Mouse (Mus musculus): ENCODE results near the gene Eif4ebp2.
"Not testable (repeated sequence)": the region's sequence is repeated elsewhere in the genome, so short reads cannot be mapped to it uniquely, and the experiment has no call there.

Gene Eif4ebp2

DNA sequence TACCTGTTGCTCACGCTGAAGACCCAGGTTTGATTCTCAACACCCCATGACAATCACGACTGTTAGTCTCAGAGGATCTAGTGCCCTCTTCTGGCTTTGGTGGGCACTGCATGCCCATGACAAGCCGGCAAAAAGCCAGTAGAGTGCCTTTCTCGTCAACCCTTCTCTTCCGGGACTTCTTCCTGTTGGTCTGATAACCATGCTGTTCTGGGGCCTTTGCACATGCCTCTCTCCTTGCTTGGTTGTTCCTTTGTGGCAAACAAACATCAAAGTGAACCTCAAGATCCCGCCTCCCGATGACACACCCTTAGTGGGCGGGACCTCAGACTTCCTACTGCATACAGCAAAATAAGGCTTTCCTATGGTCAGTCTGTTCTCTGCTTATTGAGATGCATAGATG, 13.8 kb upstream of the Eif4ebp2 start:
- no peak for DNase-seq (ENCODE audit: low read depth, low spot score)

DNA sequence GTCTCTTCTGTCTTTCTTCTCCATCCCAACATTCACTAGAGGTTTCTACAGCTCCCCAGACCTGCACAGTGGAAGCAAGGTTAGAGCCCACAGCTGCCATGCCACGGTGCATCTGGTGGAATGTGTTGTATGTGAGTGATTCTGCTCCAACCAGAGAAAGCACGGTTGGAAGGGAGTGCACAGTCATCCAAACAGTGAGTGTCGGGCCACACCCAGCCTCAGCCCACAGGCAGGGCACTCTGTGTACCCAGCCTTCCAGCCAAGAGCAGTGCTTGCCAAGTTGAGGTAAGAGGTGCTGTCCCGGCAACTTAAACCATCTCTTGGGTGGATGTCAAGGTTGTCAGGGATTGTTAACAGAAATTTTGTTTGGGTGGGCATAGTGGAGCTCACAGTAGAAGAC, 12.5 kb upstream of the Eif4ebp2 start:
- no peak for DNase-seq (ENCODE audit: low read depth, low spot score)

DNA sequence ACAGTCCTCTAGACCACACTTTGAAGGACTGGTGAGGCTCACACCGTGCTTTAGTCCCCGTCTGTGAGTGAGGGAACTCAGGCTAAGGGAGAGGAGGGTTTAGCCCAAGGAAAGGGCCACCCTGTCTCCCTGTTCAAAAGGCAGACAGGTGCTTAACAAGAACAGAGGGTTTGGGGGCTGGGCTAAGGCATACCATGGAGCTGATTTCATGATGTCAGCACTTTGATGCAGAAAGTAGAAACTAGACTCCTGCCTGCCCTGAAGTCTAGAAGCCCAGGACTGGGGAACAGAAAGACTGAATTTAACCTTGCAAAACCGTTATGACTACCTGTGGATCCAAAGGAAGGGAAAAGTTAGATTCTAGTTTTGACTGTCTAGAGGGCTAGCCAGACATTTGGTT, 4.7 kb upstream of the Eif4ebp2 start:
- DNase-seq (ENCODE audit: low read depth, low spot score): no peak

DNA sequence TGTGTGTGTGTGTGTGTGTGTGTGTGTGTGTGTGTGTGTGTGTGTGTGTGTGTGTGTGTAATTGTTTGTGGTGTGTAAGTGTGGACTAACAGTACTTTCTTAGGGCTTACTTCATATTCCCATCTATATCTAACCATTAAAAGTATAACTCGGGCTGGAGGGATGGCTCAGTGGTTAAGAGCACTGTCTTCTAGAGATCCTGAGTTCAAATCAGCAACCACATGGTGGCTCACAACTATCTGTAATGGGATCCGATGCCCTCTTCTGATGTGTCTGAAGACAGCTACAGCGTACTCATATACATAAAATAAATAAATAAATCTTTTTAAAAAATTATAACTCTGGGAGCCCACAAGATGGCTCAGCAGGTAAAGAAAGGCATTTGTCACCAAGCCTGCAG, 710 bp upstream of the Eif4ebp2 start:
- not testable (repeated sequence) for DNase-seq (ENCODE audit: low read depth, low spot score)

DNA sequence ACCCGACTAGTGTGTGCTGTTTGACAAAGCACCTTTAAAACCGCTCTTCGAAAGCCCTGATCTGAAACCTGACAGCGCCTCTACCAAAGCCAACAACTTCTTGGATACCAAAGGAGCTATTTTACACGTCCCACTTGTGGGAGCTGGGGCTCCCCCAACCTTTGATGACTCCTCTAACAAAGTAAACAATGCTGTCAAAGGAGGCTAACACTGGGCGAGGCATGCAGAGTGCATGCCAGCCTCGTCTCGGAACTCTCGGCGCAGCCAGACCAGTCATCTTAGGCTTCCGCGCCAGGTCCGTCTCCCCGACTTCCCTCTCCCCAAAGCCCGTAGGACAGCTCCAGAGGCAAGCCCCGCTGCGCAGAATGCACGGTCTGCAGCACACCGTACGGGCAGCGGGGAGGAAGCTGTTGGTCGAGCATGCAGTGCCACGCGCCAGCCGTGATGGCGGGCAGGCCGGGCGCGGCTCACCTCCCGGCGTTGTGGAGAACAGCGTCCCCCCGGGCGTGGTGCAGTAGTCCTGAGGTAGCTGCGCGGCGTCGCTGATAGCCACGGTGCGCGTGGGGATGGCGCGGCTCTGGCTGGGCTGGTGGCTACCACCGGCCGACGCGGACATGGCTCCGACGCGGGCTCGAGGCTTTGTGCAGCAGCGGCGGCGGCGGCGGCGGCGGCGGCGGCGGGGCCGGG, 387 bp downstream of the Eif4ebp2 start:
- DNase-seq (ENCODE audit: low read depth, low spot score): no peak

DNA sequence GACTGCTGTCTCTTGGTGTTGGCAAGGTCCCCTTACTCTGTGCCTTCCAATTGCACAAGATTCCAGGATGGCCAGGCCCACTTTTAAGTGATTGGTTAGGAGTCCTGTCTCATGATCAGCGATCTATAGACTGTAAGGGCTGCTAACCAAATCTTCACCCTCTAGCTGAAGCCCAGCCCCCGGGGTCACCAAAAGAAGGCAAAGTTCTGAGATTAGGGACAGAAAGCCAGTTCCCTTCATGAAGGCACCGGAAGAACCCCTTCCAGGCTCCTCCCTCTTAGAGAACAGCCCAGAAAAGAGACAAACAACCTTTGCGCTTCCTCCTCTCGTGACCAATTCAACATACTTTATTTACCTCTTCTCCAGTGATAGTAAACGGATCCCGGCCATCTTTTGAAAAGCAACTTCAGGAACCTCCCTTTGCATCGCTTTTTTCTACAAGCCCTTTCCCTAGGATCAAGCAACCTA, 964 bp downstream of the Eif4ebp2 start:
- DNase-seq (ENCODE audit: low read depth, low spot score): no peak

DNA sequence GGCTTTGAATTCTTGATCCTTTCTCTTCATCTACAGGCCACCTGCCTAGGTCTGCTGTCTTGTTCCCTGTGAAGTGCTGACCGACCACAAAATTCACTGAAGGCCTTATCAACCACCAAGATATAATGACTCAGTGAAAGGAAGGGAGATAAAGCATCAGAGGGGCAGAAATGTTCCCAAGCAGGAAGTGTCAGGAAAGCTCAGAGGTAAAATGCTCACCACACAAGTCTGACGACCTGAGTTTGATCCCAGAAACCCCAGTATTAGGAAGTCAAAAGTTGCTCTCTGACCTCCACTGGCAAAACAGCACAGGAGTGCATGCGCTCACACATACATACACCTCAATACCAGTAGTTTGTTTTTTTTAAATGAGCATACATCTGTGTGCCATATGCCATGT, 3.6 kb downstream of the Eif4ebp2 start:
- DNase-seq (ENCODE audit: low read depth, low spot score): no peak

DNA sequence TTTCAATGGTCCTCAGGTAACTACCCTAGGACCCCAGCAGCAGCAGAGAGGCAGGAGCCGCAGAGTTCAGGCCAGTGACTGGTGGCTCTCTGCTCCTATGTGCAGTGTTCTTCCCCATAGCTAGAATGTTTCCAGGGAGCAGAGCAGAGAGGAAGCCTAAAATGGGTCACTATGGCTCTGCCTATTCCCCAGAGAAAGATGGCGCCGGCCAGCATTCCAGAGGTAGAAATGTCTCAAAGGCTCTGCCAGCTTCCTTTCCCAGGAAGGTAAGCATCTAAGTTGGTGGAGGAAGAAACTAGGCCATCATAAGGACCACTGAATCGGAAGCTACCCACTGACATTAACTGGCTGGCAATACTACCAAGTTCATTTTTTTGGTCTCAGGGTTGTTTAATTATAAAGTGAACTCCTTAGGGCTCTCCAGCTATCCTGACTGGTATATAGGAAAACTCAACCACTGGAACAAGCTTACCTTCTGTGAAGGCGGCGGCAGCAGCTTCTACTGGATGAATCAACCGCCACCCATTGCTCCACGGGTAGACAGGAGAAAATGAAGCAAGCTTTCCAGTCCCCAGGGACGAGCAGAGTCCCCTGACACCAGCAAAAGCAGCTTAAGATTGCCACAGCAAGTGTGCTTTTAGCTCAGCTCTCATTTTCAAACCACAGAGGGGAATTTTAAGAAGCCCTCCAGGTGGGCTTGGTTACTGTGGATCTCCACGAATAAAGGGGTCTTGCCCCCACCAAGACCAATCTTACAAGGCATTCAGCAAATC, 4.7 kb downstream of the Eif4ebp2 start:
- DNase-seq (ENCODE audit: low read depth, low spot score): no peak

DNA sequence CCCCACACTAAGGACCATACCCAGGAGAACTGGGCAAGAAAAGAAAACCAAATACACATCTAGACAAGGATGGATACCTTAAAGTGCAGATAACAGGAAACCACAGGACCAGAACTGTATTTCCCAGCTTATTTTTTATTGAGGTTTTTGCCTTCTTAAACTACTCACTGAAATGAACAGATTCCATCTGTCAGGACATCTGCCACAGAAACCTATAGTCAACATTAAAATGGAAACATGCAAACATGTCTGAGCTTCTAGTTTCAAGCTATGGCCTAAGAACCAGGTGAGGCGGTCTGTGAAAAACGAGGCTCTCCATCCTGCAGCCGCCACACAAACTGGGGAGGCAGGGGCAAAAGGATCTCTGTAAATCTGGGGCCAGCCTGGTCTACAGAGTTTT, 7.4 kb downstream of the Eif4ebp2 start:
- DNase-seq (ENCODE audit: low read depth, low spot score): no peak

DNA sequence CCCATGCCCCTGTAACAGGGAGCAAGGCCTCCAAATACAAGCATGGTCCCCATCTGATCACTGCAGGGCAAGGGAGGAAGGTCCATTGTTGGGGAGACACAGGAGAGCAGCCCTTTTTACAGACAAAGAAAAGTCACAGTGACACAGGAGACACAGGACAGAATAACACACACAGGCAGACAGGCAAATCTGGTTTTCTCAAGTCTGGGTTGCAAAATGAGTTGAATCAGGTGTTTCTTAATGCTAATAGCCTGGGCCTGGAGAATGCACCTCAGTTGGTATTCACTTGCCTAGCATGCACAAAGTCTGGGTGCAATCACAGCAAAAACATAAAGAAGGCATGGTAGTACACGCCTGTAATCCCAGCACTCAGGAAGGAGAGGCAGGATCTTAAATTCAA, 8.6 kb downstream of the Eif4ebp2 start:
- no peak for DNase-seq (ENCODE audit: low read depth, low spot score)

DNA sequence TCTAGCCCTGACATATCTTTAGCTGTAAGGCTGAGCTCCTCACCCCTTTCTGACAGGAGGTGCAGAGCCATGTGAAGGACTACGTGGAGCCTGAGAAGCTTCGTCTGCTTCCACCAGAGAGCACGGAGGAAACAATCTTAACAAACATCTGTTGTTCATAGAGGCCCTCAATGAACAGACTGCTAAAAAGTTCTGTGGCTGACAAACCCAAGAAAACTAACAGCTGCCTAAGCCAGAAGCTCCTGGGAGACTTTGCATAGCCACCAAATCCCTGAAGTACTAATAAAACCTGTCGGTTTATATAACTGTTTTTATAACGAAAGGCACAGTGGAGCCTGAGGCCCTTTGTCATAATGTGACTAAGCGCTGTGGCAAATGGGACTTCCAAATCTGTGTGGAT, 9.0 kb downstream of the Eif4ebp2 start:
- no peak for DNase-seq (ENCODE audit: low read depth, low spot score)

DNA sequence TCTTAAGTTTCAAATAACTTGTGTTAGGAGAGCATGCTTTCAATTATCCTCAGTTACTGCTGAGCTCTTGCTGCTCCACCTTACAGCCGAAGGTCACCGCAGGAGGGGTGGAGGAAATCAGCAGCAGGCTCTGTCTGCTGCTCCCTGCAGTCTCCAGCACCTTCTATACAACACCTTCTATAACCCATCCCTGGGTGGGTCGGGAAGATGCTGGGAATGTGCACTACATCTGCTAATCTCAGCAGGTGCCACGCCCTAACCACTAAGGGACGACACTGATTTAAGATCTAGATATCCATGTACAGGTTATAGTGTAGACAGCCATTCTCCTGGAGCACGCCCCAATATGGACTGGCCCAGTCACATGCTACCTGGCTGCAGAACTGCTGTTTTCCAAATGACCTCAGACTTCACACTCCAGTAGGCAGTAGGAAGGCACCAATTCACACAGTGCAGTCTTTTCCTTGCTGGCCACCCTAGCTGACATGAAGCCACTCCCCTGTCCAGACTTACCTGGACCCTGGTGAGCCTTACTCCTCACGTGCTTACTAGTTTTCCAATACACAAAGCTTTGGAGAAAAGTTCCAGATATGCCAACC, 12.2 kb downstream of the Eif4ebp2 start:
- DNase-seq (ENCODE audit: low read depth, low spot score): no peak

DNA sequence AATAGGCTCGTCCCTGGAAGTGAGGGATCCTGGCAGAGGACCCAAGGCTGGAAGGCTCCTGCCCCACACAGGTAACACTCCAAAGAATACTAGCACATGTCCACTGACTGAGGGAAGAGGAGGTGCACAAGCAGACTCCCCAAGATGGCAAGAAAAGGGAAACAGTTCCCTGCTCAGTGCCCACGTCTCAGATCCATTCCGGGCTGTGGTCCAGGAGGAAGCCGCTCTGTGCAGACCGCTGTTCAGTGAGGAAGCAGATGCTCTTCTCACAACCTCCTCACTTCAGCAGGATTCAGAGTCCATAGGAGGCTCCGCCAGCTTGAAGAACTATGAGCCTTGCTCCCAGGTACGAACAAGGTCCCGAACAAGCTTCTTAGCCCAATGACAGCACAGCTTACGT, 21.1 kb downstream of the Eif4ebp2 start:
- no peak for DNase-seq (ENCODE audit: low read depth, low spot score)

DNA sequence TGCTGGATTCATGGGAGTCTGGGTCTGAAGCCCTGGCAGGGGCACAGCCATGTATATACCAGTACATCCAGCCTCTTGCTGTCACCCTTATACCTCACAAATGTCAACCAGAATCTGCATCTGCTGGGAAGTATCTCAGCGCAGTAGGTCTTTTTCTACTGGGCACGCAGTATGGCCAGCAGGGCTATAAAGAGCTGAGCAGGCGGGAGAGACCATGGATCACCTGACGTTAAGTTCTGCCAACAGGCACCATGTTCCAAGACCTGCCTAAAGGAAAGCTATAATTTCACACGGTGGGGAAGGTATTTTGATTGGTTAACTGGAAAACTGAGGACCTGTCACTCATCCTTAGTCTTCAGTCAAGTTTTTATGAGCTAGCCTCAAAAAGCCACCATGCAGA, 23.4 kb downstream of the Eif4ebp2 start:
- no peak for DNase-seq (ENCODE audit: low read depth, low spot score)

DNA sequence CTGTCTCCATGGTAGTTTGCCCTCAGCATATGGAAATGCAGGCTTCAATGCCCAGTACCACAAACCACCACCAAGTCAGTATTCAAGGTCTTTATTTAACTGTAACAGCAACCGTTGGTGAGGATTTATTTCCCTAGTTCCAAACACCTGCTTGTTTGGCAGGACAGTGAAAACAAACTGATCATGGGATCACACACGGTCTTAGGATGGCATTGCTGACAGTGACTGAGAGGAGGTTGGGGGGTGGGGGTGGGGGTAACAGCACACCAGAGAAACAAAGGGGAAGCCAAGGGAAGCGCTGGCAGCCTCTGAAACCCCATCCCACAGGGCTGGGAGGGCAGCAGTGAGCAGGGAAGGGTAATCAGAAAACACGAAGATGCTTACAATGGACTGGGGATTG, 24.0 kb downstream of the Eif4ebp2 start:
- DNase-seq (ENCODE audit: low read depth, low spot score): no peak

DNA sequence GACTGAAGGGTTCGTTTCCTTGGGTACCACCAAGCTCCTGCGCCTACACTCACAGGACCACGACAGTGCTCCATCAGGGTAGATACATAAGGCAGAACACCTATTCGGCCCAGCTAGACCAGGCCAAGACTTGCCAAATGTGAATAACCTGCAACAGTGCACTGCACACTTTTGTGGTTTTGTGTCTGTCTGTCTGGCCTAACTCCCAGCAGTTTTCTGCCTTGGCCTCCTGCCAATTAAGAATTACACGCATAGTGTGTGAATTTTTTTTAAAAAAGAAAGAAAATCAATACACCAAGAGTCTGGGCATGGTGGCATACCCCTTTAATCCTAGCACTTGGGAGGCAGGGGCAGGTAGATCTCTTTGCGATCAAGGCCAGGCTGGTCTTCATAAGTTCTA, 24.5 kb downstream of the Eif4ebp2 start:
- DNase-seq (ENCODE audit: low read depth, low spot score): no peak

DNA sequence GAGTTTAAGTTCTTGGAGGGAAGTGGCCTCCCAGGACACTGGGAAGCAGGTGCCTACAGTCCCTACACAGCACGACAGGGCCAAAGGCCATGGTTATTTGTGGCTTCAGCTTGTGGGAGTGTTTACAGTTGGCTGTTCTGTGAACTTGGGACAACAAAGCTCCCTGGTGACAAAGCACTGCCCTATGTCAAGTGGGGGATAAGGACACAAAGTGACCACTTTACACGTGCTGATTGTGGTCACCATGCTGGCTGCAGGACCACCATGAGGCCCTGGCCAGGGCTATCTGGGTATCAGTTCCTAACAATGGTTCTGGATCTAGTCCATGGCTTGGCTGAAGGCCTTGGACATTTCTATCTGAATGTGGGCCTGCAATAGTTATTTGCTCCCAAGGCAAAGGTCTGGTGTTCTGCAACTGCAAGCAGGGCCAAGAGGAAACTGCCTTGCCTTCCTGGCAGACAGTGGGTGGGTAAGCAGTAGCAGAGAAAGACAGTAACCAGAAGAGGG, 26.2 kb downstream of the Eif4ebp2 start:
- DNase-seq (ENCODE audit: low read depth, low spot score): no peak

DNA sequence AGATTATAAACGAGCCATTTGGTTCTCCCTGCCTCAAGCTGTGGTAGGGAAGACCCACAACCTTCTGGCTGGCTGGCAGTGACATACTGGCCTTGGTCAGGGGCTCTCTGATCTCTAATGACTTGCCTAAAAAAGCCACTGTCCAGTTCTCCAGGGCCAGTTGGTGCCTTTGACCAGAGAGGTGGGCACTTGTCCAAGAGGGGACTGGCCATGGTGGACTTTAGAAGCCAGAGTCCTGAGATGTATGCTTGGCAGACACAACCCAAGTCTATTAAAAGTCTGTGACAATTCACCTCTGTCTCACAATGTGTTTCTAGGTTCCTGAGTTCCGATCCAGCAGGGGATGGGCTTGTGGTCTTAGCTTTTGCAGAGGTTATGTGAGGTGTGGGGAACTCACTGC, 27.4 kb downstream of the Eif4ebp2 start:
- DNase-seq (ENCODE audit: low read depth, low spot score): no peak

DNA sequence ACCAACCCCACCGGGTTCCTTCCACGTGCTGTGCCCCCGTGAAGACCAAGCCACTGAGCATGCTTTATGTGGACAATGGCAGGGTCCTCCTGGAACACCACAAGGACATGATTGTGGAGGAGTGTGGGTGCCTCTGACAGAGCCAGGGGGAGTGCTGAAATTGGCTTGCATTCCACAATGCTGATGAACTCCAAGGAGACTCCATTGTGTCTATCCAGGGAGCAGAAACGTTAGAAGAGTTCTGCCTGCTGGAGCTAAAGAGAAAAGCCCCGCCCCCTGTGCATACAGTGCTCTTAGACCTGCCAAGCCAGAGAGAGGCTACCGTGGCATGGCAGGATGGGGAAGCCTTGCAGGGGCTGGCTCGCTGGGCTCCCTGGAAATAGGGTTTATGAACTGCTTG, 28.0 kb downstream of the Eif4ebp2 start:
- no peak for DNase-seq (ENCODE audit: low read depth, low spot score)

DNA sequence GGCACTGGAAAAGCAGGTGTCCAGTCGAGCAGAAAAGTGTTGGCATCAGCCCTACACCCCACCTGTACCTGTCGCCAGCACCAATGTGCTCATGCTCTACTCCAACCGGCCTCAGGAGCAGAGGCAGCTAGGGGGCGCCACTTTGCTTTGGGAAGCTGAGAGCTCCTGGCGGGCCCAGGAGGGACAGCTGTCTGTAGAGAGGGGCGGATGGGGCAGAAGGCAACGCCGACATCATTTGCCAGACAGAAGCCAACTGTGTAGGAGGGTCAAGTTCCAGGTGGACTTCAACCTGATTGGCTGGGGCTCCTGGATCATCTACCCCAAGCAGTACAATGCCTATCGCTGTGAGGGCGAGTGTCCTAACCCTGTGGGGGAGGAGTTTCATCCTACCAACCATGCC, 29.2 kb downstream of the Eif4ebp2 start:
- no peak for DNase-seq (ENCODE audit: low read depth, low spot score)

DNA sequence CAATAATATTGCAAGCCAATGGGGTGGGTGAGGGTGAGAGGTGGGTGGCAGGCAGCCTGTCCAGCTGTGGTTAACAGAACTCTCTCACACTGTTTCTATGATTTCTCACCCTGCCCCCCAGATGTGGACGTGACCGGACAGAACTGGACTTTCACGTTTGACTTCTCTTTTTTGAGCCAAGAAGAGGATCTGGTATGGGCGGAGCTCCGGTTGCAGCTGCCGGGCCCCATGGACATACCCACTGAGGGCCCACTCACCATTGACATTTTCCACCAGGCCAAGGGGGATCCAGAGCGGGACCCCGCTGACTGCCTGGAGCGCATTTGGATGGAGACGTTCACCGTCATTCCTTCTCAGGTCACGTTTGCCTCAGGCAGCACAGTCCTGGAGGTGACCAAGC, 29.6 kb downstream of the Eif4ebp2 start:
- DNase-seq (ENCODE audit: low read depth, low spot score): no peak

DNA sequence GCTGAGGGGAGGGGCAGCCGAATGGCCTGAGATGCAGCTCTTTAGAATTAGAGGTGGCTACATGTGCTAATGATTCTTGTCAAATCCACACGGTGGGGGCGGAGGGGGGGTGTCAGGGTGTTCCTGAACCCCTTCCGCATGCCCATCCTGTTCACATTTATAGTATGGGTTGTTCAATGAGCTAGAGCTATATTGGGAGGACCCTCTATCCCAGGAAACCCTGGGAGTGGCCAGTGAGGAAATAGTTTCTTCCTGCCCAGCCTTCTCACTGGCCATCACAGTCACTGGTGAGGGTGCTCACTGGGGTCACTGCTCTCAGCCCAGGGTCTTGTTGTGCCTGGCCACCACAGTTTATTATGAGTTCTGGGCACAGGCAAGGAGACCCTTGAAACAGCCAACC, 32.5 kb downstream of the Eif4ebp2 start:
- DNase-seq (ENCODE audit: low read depth, low spot score): no peak

DNA sequence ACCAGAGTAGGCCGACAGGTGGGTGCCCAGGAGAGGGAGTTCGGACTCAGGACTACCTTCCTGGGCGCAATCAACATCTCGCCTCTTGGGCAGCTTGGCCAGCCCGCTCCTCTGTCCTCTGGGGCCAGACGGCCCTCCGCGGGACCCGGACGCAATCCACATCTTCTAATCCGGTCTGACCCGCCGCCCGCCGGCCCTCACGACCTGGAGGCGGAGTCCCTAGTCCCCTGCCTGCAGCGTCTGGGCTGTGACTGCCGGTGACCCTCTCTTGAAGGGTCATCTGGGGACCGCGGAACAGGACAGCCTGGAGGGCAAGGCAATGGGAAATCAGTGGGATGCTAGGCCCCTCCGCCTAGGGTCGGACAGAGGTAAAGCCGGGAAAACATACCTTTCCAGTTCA, 33.3 kb downstream of the Eif4ebp2 start:
- DNase-seq (ENCODE audit: low read depth, low spot score): no peak
